Mouse (Mus musculus) B cell, adult 67 days (primary cell): ENCODE measurements around the gene Gc. TPM values are rescaled to one million over a fixed set of nuclear protein-coding genes. Genes with fewer than 3 reads are reported as not detected.

Source experiments
- total RNA-seq, 2 experiments: library from RNA; stranded (reverse); gene quantifications; 4 replicates each; pipeline ENCODE4 v1.2.4; 2023

Gc gene
- not detected for total RNA-seq

DNA sequence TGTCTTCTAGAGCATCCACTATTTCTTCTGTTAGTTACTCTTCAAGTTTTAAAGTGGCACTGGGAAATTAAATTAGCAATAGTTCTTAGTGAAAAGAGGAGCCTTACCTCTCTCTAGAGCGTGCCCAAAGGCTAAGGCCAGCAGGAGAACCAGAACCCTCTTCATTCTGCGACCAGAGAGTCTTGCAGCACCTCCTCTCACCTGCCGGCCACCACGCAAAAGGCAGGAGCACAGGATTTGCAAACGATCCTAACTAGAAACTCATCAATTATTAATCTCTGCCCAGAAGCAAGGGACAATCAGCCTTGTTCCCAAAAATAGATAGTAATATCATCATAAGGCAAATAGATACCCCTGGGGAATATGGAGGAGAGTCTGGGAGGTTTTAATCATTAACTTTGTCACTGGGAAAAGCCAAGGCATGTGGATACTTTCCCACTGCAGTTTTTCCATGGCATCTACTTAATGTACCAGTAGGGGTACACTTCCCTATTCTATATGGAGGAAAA, at the start of gene Gc:
TSS of gene Gc (minus strand) at position 345 of the 509 bp plus-strand sequence.

Other genes with a start within 250 kb of the Gc start
- not detected for gene Npffr2, start 69.5 kb upstream of the Gc start, total RNA-seq